In genomic region chr13:8869578-8870157, GRCm38 (mm10) we compare ENCODE assay signal across 8 mouse cellular contexts. TPM values are rescaled to one million over a fixed set of nuclear protein-coding genes. Genes with fewer than 3 reads are reported as not detected.
DNase-seq lines count a peak whose midpoint lies in the region; ATAC-seq and TF ChIP-seq lines count a peak whose summit lies in the region.

No protein-coding gene starts in this region.

- no peaks in the 10 kb centered on the region for H3K36me3 ChIP-seq in liver, adult 2 months (ENCODE audit: control insufficient read depth, insufficient read depth, low read length)
- H3K36me3 ChIP-seq in embryonic facial prominence, embryonic 13.5 days: peaks cover 4% of the 10 kb centered on the region; the same call in 1 of the 2 replicates
- H3K36me3 ChIP-seq in intestine, embryonic 15.5 days: no peaks in the 10 kb centered on the region
- H3K36me3 ChIP-seq in neural tube, embryonic 12.5 days: no peaks in the 10 kb centered on the region

- no peaks in the 10 kb centered on the region for H3K9me3 ChIP-seq in embryonic facial prominence, embryonic 13.5 days
- H3K9me3 ChIP-seq in intestine, embryonic 15.5 days: no peaks in the 10 kb centered on the region
- H3K9me3 ChIP-seq in neural tube, embryonic 12.5 days: no peaks in the 10 kb centered on the region

- peak overlapping the region; percentile 79; the same call in 1 of the 2 replicates for H3K4me3 ChIP-seq in liver, adult 2 months (ENCODE audit: insufficient read depth, low read depth, low read length)
- H3K4me3 ChIP-seq in embryonic facial prominence, embryonic 13.5 days: peak overlapping the region; percentile 83
- peak overlapping the region; percentile 78 for H3K4me3 ChIP-seq in intestine, embryonic 15.5 days (replicated peaks)
- H3K4me3 ChIP-seq in neural tube, embryonic 12.5 days: peak overlapping the region; percentile 72

- no peak for ATAC-seq in embryonic facial prominence, embryonic 13.5 days (ENCODE audit: insufficient number of reproducible peaks, insufficient read depth, low FRiP score, low TSS enrichment, low read depth)
- ATAC-seq in intestine, embryonic 15.5 days: no peak
- ATAC-seq in neural tube, embryonic 12.5 days (ENCODE audit: low FRiP score, low read depth): no peak

- intact Hi-C loops in left cerebral cortex, postnatal 25 days (cut with DNase I): no loop called here

- peak overlapping the region; percentile 82 for H3K4me2 ChIP-seq in embryonic facial prominence, embryonic 13.5 days
- peak overlapping the region; percentile 78 for H3K4me2 ChIP-seq in intestine, embryonic 15.5 days (replicated peaks)
- peak overlapping the region; percentile 76 for H3K4me2 ChIP-seq in neural tube, embryonic 12.5 days (replicated peaks)

- peaks cover 11% of the 10 kb centered on the region for H3K4me1 ChIP-seq in liver, adult 2 months (ENCODE audit: control insufficient read depth, insufficient read depth, low read length)
- H3K4me1 ChIP-seq in embryonic facial prominence, embryonic 13.5 days: peaks cover 8% of the 10 kb centered on the region
- H3K4me1 ChIP-seq in intestine, embryonic 15.5 days (replicated peaks): peaks cover 4% of the 10 kb centered on the region; the same call in 1 of the 2 replicates
- H3K4me1 ChIP-seq in neural tube, embryonic 12.5 days: peaks cover 10% of the 10 kb centered on the region; the same call in 1 of the 2 replicates

- no peak for TF ChIP-seq POLR2A in liver, adult 2 months (IDR thresholded peaks at IDR 0.05; ENCODE audit: extremely low read depth, insufficient read depth, low read length)

- no peak overlapping the region for H3K27ac ChIP-seq in liver, adult 2 months (replicated peaks; ENCODE audit: insufficient read depth, low read depth, low read length)
- no peak overlapping the region for H3K27ac ChIP-seq in embryonic facial prominence, embryonic 13.5 days
- H3K27ac ChIP-seq in intestine, embryonic 15.5 days: no peak overlapping the region
- H3K27ac ChIP-seq in neural tube, embryonic 12.5 days: no peak overlapping the region

- H3K9ac ChIP-seq in liver, adult 2 months (ENCODE audit: low read depth, low read length): no peak overlapping the region
- peak overlapping the region; percentile 85 for H3K9ac ChIP-seq in embryonic facial prominence, embryonic 13.5 days
- H3K9ac ChIP-seq in intestine, embryonic 15.5 days: peak overlapping the region; percentile 72
- peak overlapping the region; percentile 78 for H3K9ac ChIP-seq in neural tube, embryonic 12.5 days

- peaks cover 10% of the 10 kb centered on the region; the same call in 1 of the 2 replicates for H3K79me2 ChIP-seq in liver, adult 2 months (ENCODE audit: control insufficient read depth, insufficient read depth, low read length)

- no peaks in the 10 kb centered on the region for H3K27me3 ChIP-seq in liver, adult 2 months (ENCODE audit: control insufficient read depth, insufficient read depth, low read length)
- no peaks in the 10 kb centered on the region for H3K27me3 ChIP-seq in embryonic facial prominence, embryonic 13.5 days
- no peaks in the 10 kb centered on the region for H3K27me3 ChIP-seq in intestine, embryonic 15.5 days (replicated peaks)
- no peaks in the 10 kb centered on the region for H3K27me3 ChIP-seq in neural tube, embryonic 12.5 days (replicated peaks)

- DNase-seq in liver, adult 2 months (ENCODE audit: extremely low read depth, low read depth, low spot score): no peak
- no peak for DNase-seq in liver
- DNase-seq in left cerebral cortex, postnatal 25 days (ENCODE audit: low spot score in 2 of 2): no peak
- DNase-seq in gastrocnemius, postnatal 10 days: no peak
- DNase-seq in layer of hippocampus, adult 18-20 months (ENCODE audit: low spot score in 2 of 2): no peak

- TF ChIP-seq CTCF in liver, adult 2 months (IDR thresholded peaks at IDR 0.05; ENCODE audit: low read depth, low read length): no peak

- WGBS in liver, adult 2 months: 47% methylated on average over 5 of the region's 5 CpGs
- 69% methylated on average over 5 of the region's 5 CpGs for WGBS in embryonic facial prominence, embryonic 13.5 days
- WGBS in intestine, embryonic 15.5 days: 57% methylated on average over 5 of the region's 5 CpGs
- 75% methylated on average over 5 of the region's 5 CpGs for WGBS in neural tube, embryonic 12.5 days

RNA-seq across cellular contexts. Expression of gene Wdr37, which starts 2.0 kb away (rescaled TPM):
- total RNA-seq in liver, adult 2 months (2014; rRNA removed): 8.4 and 8.5 TPM in 2 replicates
- polyA plus RNA-seq in liver, adult 2 months (2012; rRNA removed): 3.1 and 5.1 TPM in 2 replicates
- polyA plus RNA-seq in embryonic facial prominence, embryonic 13.5 days (2015; fragmentation: Nextera tagmentation; extraction: Ambion mirVana): 21.3 and 22.1 TPM in 2 replicates
- polyA plus RNA-seq in intestine, embryonic 15.5 days (2015; fragmentation: Nextera tagmentation; extraction: Ambion mirVana): 14.0 and 16.6 TPM in 2 replicates
- 52.8 and 53.1 TPM in 2 replicates for polyA plus RNA-seq in neural tube, embryonic 12.5 days (2016; fragmentation: Nextera tagmentation; extraction: Ambion mirVana)
- total RNA-seq in left cerebral cortex, postnatal 25 days (2021): 100 to 1,000 TPM in 1 of 2 experiments, 10 to 100 TPM in 1; 97.1 to 102 TPM
- 10 to 100 TPM; 30.5 to 31.0 TPM for total RNA-seq in gastrocnemius, postnatal 10 days (2021)
- 100 to 1,000 TPM in 1 of 2 experiments, 10 to 100 TPM in 1; 82.3 to 100 TPM for total RNA-seq in layer of hippocampus, adult 18-20 months (2021)

RNA-seq across cellular contexts. Expression of gene Idi1, which starts 15.6 kb away (rescaled TPM):
- 164 and 228 TPM in 2 replicates for total RNA-seq in liver, adult 2 months (2014; rRNA removed)
- polyA plus RNA-seq in liver, adult 2 months (2012; rRNA removed): 52.6 and 56.8 TPM in 2 replicates
- polyA plus RNA-seq in embryonic facial prominence, embryonic 13.5 days (2015; fragmentation: Nextera tagmentation; extraction: Ambion mirVana): 58.8 and 62.2 TPM in 2 replicates
- polyA plus RNA-seq in intestine, embryonic 15.5 days (2015; fragmentation: Nextera tagmentation; extraction: Ambion mirVana): 126 and 131 TPM in 2 replicates
- 103 and 117 TPM in 2 replicates for polyA plus RNA-seq in neural tube, embryonic 12.5 days (2016; fragmentation: Nextera tagmentation; extraction: Ambion mirVana)
- 10 to 100 TPM; 41.2 to 41.3 TPM for total RNA-seq in left cerebral cortex, postnatal 25 days (2021)
- total RNA-seq in gastrocnemius, postnatal 10 days (2021): 10 to 100 TPM; 10.2 to 12.0 TPM
- 10 to 100 TPM; 31.9 to 32.9 TPM for total RNA-seq in layer of hippocampus, adult 18-20 months (2021)
